Mouse (Mus musculus): ENCODE data around the gene Ptgs1.

GRCm38 (mm10) chr2:36210796-36211195 is 19.4 kb upstream of the Ptgs1 start:
- TF ChIP-seq POLR2A (IDR thresholded peaks at IDR 0.05; ENCODE audit: borderline replicate concordance, insufficient read depth, low read length) = no peak
- TF ChIP-seq CTCF (IDR thresholded peaks at IDR 0.05; ENCODE audit: borderline replicate concordance, insufficient read depth, low read depth, low read length) = no peak
